In the genomic region with DNA sequence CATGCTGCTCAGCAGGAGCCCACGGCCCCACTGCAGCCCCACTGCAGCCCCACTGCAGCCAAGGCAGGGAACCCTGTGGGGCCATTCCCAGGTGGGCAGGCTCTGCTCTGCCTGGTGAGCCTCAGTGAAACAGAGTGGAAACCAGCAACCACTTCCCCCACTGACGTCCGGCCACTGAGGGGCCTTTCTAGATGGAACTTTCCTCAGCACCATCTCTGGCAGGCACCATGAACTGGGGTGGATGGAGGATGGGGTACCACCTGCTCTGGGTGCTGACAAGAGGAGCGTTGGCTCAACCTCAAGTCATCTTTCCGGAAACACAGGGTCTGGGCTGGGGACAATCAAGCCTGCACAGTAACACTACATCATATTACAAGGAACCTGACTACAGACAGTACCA, we compare ENCODE assay signal across 16 mouse cellular contexts.
"Had no signal": no experiment of that assay in that cellular context is flagged by ENCODE, and none has a peak within 500 bp of the region (broad histone marks: within the 10 kb centered on the region; RNA-seq: fewer than 3 reads in every experiment).

No protein-coding gene starts in this region.

- H3K4me3 ChIP-seq: neural tube, embryonic 12.5 days; neural tube, embryonic 13.5 days; neural tube, embryonic 15.5 days; stomach, embryonic 15.5 days had no signal

- H3K9ac ChIP-seq: neural tube, embryonic 12.5 days; neural tube, embryonic 13.5 days; neural tube, embryonic 15.5 days; stomach, embryonic 15.5 days had no signal

- H3K27me3 ChIP-seq: neural tube, embryonic 12.5 days; neural tube, embryonic 13.5 days; neural tube, embryonic 15.5 days; stomach, embryonic 15.5 days had no signal

- H3K4me1 ChIP-seq: neural tube, embryonic 12.5 days; neural tube, embryonic 13.5 days; neural tube, embryonic 15.5 days; stomach, embryonic 15.5 days had no signal

- DNase-seq: retina, postnatal 1 day; right cerebral cortex, adult 18-20 months; right cerebral cortex, postnatal 14 days; right cerebral cortex, postnatal 25 days; right cerebral cortex, postnatal 4 days; spleen, adult 18-20 months; thymus, adult 18-20 months; thymus, adult 2 months; thymus, postnatal 14 days; thymus, postnatal 25 days; thymus, postnatal 4 days had no signal

- H3K27ac ChIP-seq: neural tube, embryonic 12.5 days; neural tube, embryonic 13.5 days; neural tube, embryonic 15.5 days; stomach, embryonic 15.5 days; stomach, postnatal 0 days had no signal

- H3K4me2 ChIP-seq: neural tube, embryonic 12.5 days; neural tube, embryonic 13.5 days; neural tube, embryonic 15.5 days; stomach, embryonic 15.5 days had no signal

- H3K9me3 ChIP-seq: neural tube, embryonic 12.5 days; neural tube, embryonic 13.5 days; neural tube, embryonic 15.5 days; stomach, embryonic 15.5 days had no signal
